In genomic region chr9:21011846-21012312, GRCm38 (mm10) we compare ENCODE assay signal across 11 mouse cellular contexts. TPM values are rescaled to one million over a fixed set of nuclear protein-coding genes. Genes with fewer than 3 reads are reported as not detected.
DNase-seq lines count a peak whose midpoint lies in the region; ATAC-seq and TF ChIP-seq lines count a peak whose summit lies in the region.
"Had no signal": no experiment of that assay in that cellular context is flagged by ENCODE, and none has a peak within 500 bp of the region (broad histone marks: within the 10 kb centered on the region; RNA-seq: fewer than 3 reads in every experiment).

No protein-coding gene starts in this region.

- no peak for ATAC-seq in megakaryocyte, adult 5-6 weeks (ENCODE audit: poor library complexity, severe bottlenecking)
- no peak for ATAC-seq in liver, embryonic 12.5 days
- ATAC-seq in stomach, embryonic 15.5 days (ENCODE audit: insufficient read depth, low FRiP score, low read depth), result no peak
- ATAC-seq: midbrain, embryonic 13.5 days had no signal

- DNase-seq in heart, postnatal 14 days, result peak; percentile 47 to 51
- DNase-seq in midbrain, embryonic 10.5 days (ENCODE audit: low spot score), result no peak
- DNase-seq in thymus, adult 2 months, result no peak
- DNase-seq in MN1 (ENCODE audit: low spot score), result no peak

- H3K4me2 ChIP-seq in liver, embryonic 12.5 days, result peak overlapping the region; percentile 22; the same call in 1 of the 2 replicates
- no peak overlapping the region for H3K4me2 ChIP-seq in stomach, embryonic 15.5 days
- H3K4me2 ChIP-seq: midbrain, embryonic 13.5 days had no signal

- H3K27me3 ChIP-seq in megakaryocyte, embryonic 14.5 days (replicated peaks), result peaks cover 24% of the 10 kb centered on the region
- peaks cover 31% of the 10 kb centered on the region for H3K27me3 ChIP-seq in liver, embryonic 12.5 days (replicated peaks)
- H3K27me3 ChIP-seq in stomach, embryonic 15.5 days (replicated peaks), result 0 out of 2 replicates have a peak, but pooled peaks cover 11% of the 10 kb centered on the region
- H3K27me3 ChIP-seq in midbrain, embryonic 10.5 days (ENCODE audit: low read depth, poor library complexity, severe bottlenecking), result peaks cover 50% of the 10 kb centered on the region
- no peaks in the 10 kb centered on the region for H3K27me3 ChIP-seq in thymus, adult 2 months (ENCODE audit: control insufficient read depth, insufficient read depth, low read length)
- H3K27me3 ChIP-seq: CH12.LX had no signal

- WGBS in liver, embryonic 12.5 days (ENCODE audit: insufficient replicate concordance), result 29% methylated on average over 5 of the region's 5 CpGs
- 37% methylated on average over 5 of the region's 5 CpGs for WGBS in stomach, embryonic 15.5 days
- 69% methylated on average over 5 of the region's 5 CpGs for WGBS in midbrain, embryonic 10.5 days
- 43% methylated on average over 5 of the region's 5 CpGs for WGBS in thymus, adult 2 months

- intact Hi-C loops in heart, postnatal 14 days (cut with DNase I), result no loop called here

- peaks cover 22% of the 10 kb centered on the region for H3K36me3 ChIP-seq in megakaryocyte, embryonic 14.5 days (replicated peaks; ENCODE audit: low read length)
- peaks cover 28% of the 10 kb centered on the region for H3K36me3 ChIP-seq in liver, embryonic 12.5 days
- H3K36me3 ChIP-seq in stomach, embryonic 15.5 days, result peaks cover 14% of the 10 kb centered on the region
- H3K36me3 ChIP-seq in midbrain, embryonic 10.5 days, result peaks cover 28% of the 10 kb centered on the region
- H3K36me3 ChIP-seq in thymus, adult 2 months (ENCODE audit: control insufficient read depth, insufficient read depth, low read length), result peaks cover 7% of the 10 kb centered on the region; the same call in 1 of the 2 replicates

- peak overlapping the region; percentile 67 for H3K27ac ChIP-seq in liver, embryonic 12.5 days
- peak overlapping the region; percentile 59 for H3K27ac ChIP-seq in stomach, embryonic 15.5 days
- no peak overlapping the region for H3K27ac ChIP-seq in midbrain, embryonic 10.5 days (replicated peaks)
- no peak overlapping the region for H3K27ac ChIP-seq in thymus, adult 2 months (ENCODE audit: control insufficient read depth, insufficient read depth, low read length)
- H3K27ac ChIP-seq: midbrain, embryonic 13.5 days had no signal

- peaks cover 48% of the 10 kb centered on the region for H3K4me1 ChIP-seq in megakaryocyte, embryonic 14.5 days
- H3K4me1 ChIP-seq in liver, embryonic 12.5 days, result peaks cover 39% of the 10 kb centered on the region
- peaks cover 26% of the 10 kb centered on the region for H3K4me1 ChIP-seq in stomach, embryonic 15.5 days
- peaks cover 14% of the 10 kb centered on the region for H3K4me1 ChIP-seq in midbrain, embryonic 10.5 days
- peaks cover 23% of the 10 kb centered on the region for H3K4me1 ChIP-seq in thymus, adult 2 months (replicated peaks; ENCODE audit: control insufficient read depth, insufficient read depth, low read length)

- no peak for TF ChIP-seq CTCF in thymus, adult 2 months (IDR thresholded peaks at IDR 0.05; ENCODE audit: borderline replicate concordance, control insufficient read depth, extremely low read depth, insufficient read depth, low read length, poor library complexity)

- no peak for TF ChIP-seq POLR2A in thymus, adult 2 months (IDR thresholded peaks at IDR 0.05; ENCODE audit: control insufficient read depth, extremely low read depth, insufficient read depth, low read length, poor library complexity)

- peak overlapping the region; percentile 74 for H3K4me3 ChIP-seq in megakaryocyte, embryonic 14.5 days (replicated peaks)
- no peak overlapping the region for H3K4me3 ChIP-seq in liver, embryonic 12.5 days
- no peak overlapping the region for H3K4me3 ChIP-seq in stomach, embryonic 15.5 days (replicated peaks)
- H3K4me3 ChIP-seq in midbrain, embryonic 10.5 days, result no peak overlapping the region
- no peak overlapping the region for H3K4me3 ChIP-seq in thymus, adult 2 months (ENCODE audit: control insufficient read depth, insufficient read depth, low read length)
- H3K4me3 ChIP-seq: erythroblast, embryonic 14.5 days; midbrain, embryonic 13.5 days had no signal

- H3K9ac ChIP-seq in liver, embryonic 12.5 days, result no peak overlapping the region
- no peak overlapping the region for H3K9ac ChIP-seq in stomach, embryonic 15.5 days
- H3K9ac ChIP-seq: midbrain, embryonic 13.5 days had no signal

- H3K9me3 ChIP-seq in megakaryocyte, embryonic 14.5 days, result no peaks in the 10 kb centered on the region
- no peaks in the 10 kb centered on the region for H3K9me3 ChIP-seq in liver, embryonic 12.5 days (replicated peaks)
- no peaks in the 10 kb centered on the region for H3K9me3 ChIP-seq in stomach, embryonic 15.5 days
- no peaks in the 10 kb centered on the region for H3K9me3 ChIP-seq in midbrain, embryonic 10.5 days (replicated peaks)
- H3K9me3 ChIP-seq: midbrain, embryonic 13.5 days had no signal

RNA-seq across cellular contexts. Expression of gene Icam1, which starts 3.9 kb away (rescaled TPM):
- 8.8 and 10.8 TPM in 2 replicates for polyA plus RNA-seq in megakaryocyte, embryonic 14.5 days (2012; ENCODE audit: insufficient read depth, low replicate concordance)
- 9.6 and 15.3 TPM in 2 replicates for total RNA-seq in megakaryocyte, adult 5-6 weeks (2015)
- 19.5 and 20.5 TPM in 2 replicates for total RNA-seq in megakaryocyte, adult 5-6 weeks (2017)
- 10 to 100 TPM in 1 of 2 experiments, 1 to 10 TPM in 1; 8.5 to 10.1 TPM for total RNA-seq in heart, postnatal 14 days (2021)
- polyA plus RNA-seq in liver, embryonic 12.5 days (2016; fragmentation: Nextera tagmentation; extraction: Ambion mirVana), result 9.9 TPM in 2 replicates
- polyA plus RNA-seq in stomach, embryonic 15.5 days (2015; fragmentation: Nextera tagmentation; extraction: Ambion mirVana), result 10.9 and 11.3 TPM in 2 replicates
- 4.5 and 4.9 TPM in 2 replicates for polyA plus RNA-seq in midbrain, embryonic 10.5 days (2016; fragmentation: Nextera tagmentation; extraction: Ambion mirVana)
- polyA plus RNA-seq in thymus, adult 2 months (2012; rRNA removed), result 78.1 and 90.8 TPM in 2 replicates

RNA-seq across cellular contexts. Expression of gene Mrpl4, which starts 9.3 kb away (rescaled TPM):
- 62.4 and 63.4 TPM in 2 replicates for polyA plus RNA-seq in megakaryocyte, embryonic 14.5 days (2012; ENCODE audit: insufficient read depth, low replicate concordance)
- 47.3 and 63.6 TPM in 2 replicates for total RNA-seq in megakaryocyte, adult 5-6 weeks (2015)
- 44.5 and 50.3 TPM in 2 replicates for total RNA-seq in megakaryocyte, adult 5-6 weeks (2017)
- total RNA-seq in heart, postnatal 14 days (2021), result 100 to 1,000 TPM; 116 to 123 TPM
- 89.3 and 91.4 TPM in 2 replicates for polyA plus RNA-seq in liver, embryonic 12.5 days (2016; fragmentation: Nextera tagmentation; extraction: Ambion mirVana)
- 129 and 133 TPM in 2 replicates for polyA plus RNA-seq in stomach, embryonic 15.5 days (2015; fragmentation: Nextera tagmentation; extraction: Ambion mirVana)
- 141 and 143 TPM in 2 replicates for polyA plus RNA-seq in midbrain, embryonic 10.5 days (2016; fragmentation: Nextera tagmentation; extraction: Ambion mirVana)
- polyA plus RNA-seq in thymus, adult 2 months (2012; rRNA removed), result 125 and 140 TPM in 2 replicates

RNA-seq across cellular contexts. Expression of gene Icam4, which starts 17.3 kb away (rescaled TPM):
- 5.3 and 7.9 TPM in 2 replicates for polyA plus RNA-seq in megakaryocyte, embryonic 14.5 days (2012; ENCODE audit: insufficient read depth, low replicate concordance)
- total RNA-seq in megakaryocyte, adult 5-6 weeks (2015), result 0.91 and 1.1 TPM in 2 replicates
- 0.44 and 2.4 TPM in 2 replicates for total RNA-seq in megakaryocyte, adult 5-6 weeks (2017)
- total RNA-seq in heart, postnatal 14 days (2021), result under 1 TPM; 0.37 to 0.38 TPM
- 231 and 238 TPM in 2 replicates for polyA plus RNA-seq in liver, embryonic 12.5 days (2016; fragmentation: Nextera tagmentation; extraction: Ambion mirVana)
- 6.6 and 16.2 TPM in 2 replicates for polyA plus RNA-seq in stomach, embryonic 15.5 days (2015; fragmentation: Nextera tagmentation; extraction: Ambion mirVana)
- 5.6 and 5.9 TPM in 2 replicates for polyA plus RNA-seq in midbrain, embryonic 10.5 days (2016; fragmentation: Nextera tagmentation; extraction: Ambion mirVana)
- polyA plus RNA-seq in thymus, adult 2 months (2012; rRNA removed), result 0.26 and 0.71 TPM in 2 replicates

RNA-seq across cellular contexts. Expression of gene Icam5, which starts 20.0 kb away (rescaled TPM):
- polyA plus RNA-seq in megakaryocyte, embryonic 14.5 days (2012; ENCODE audit: insufficient read depth, low replicate concordance), result 3.0 and 9.9 TPM in 2 replicates
- total RNA-seq in megakaryocyte, adult 5-6 weeks (2015), result not detected in 2 replicates
- not detected in 2 replicates for total RNA-seq in megakaryocyte, adult 5-6 weeks (2017)
- under 1 TPM in 1 of 2 experiments, not detected in 1; 0.12 TPM for total RNA-seq in heart, postnatal 14 days (2021)
- 0.42 and 0.45 TPM in 2 replicates for polyA plus RNA-seq in liver, embryonic 12.5 days (2016; fragmentation: Nextera tagmentation; extraction: Ambion mirVana)
- 0.05 and 0.21 TPM in 2 replicates for polyA plus RNA-seq in stomach, embryonic 15.5 days (2015; fragmentation: Nextera tagmentation; extraction: Ambion mirVana)
- 0.05 TPM in 1 of 2 replicates, not detected in the other for polyA plus RNA-seq in midbrain, embryonic 10.5 days (2016; fragmentation: Nextera tagmentation; extraction: Ambion mirVana)
- polyA plus RNA-seq in thymus, adult 2 months (2012; rRNA removed), result 0.63 and 1.0 TPM in 2 replicates

RNA-seq across cellular contexts. Expression of gene S1pr2, which starts 35.3 kb away (rescaled TPM):
- polyA plus RNA-seq in megakaryocyte, embryonic 14.5 days (2012; ENCODE audit: insufficient read depth, low replicate concordance), result 4.0 and 8.4 TPM in 2 replicates
- 7.5 and 8.9 TPM in 2 replicates for total RNA-seq in megakaryocyte, adult 5-6 weeks (2015)
- 2.8 and 3.0 TPM in 2 replicates for total RNA-seq in megakaryocyte, adult 5-6 weeks (2017)
- total RNA-seq in heart, postnatal 14 days (2021), result 1 to 10 TPM; 5.4 to 6.9 TPM
- polyA plus RNA-seq in liver, embryonic 12.5 days (2016; fragmentation: Nextera tagmentation; extraction: Ambion mirVana), result 6.6 and 6.7 TPM in 2 replicates
- polyA plus RNA-seq in stomach, embryonic 15.5 days (2015; fragmentation: Nextera tagmentation; extraction: Ambion mirVana), result 39.4 and 40.1 TPM in 2 replicates
- 19.1 and 22.1 TPM in 2 replicates for polyA plus RNA-seq in midbrain, embryonic 10.5 days (2016; fragmentation: Nextera tagmentation; extraction: Ambion mirVana)
- 11.0 and 11.2 TPM in 2 replicates for polyA plus RNA-seq in thymus, adult 2 months (2012; rRNA removed)

Comparison
In these comparisons a context has a peak if more than half of its experiments do, and no peak if none do; other contexts are left out.
1. DNase-seq: peak in heart, postnatal 14 days (2 of 2); none in midbrain, embryonic 10.5 days (single experiment), thymus, adult 2 months (single experiment) and MN1 (single experiment).
2. H3K27ac ChIP-seq: peak in liver, embryonic 12.5 days (single experiment) and stomach, embryonic 15.5 days (single experiment); none in midbrain, embryonic 10.5 days (single experiment) and thymus, adult 2 months (single experiment).
3. RNA of gene Icam4, which starts 17.3 kb away (polyA plus RNA-seq): 231 to 238 TPM in liver, embryonic 12.5 days; 6.6 to 16.2 TPM in stomach, embryonic 15.5 days, 5.3 to 7.9 TPM in megakaryocyte, embryonic 14.5 days, 5.6 to 5.9 TPM in midbrain, embryonic 10.5 days and 0.26 to 0.71 TPM in thymus, adult 2 months; every median in the first group is over 10 times any median in the second.